Mouse (Mus musculus) olfactory bulb, adult 2 months (tissue): Measurements from ENCODE around the gene Lrrc8e.

ENCODE experiments used
- CTCF ChIP-seq: fragments of 200-500 bp; IDR thresholded peaks from 2 replicates; pipeline ENCODE4 v1.5.1; 2012; ENCODE audit warnings: low read depth, mild to moderate bottlenecking, low read length, moderate library complexity; ENCODE audit not compliant: insufficient read depth
- POLR2A ChIP-seq: fragments of 200-500 bp; IDR thresholded peaks from 2 replicates; pipeline ENCODE4 v1.6.1; 2012; ENCODE audit warnings: mild to moderate bottlenecking, low read depth, low read length, moderate library complexity; ENCODE audit not compliant: insufficient read depth

DNA sequence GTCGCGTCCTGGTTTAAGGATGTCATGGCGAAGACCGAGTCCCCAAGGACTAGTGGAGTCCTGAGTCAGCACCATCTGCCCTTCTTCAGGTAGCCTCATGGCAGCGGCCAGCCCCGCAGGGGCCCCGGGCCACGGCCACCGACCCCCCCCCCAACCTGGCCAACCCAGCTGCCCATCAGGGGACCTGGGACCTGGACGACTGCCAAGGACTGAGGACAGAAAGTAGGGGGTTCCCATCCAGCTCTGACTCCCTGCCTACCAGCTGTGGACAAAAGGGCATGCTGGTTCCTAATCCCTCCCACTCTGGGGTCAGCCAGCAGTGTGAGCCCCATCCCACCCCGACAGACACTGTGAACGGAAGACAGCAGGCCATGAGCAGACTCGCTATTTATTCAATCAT, 19.1 kb downstream of the Lrrc8e start:
- TF ChIP-seq CTCF (no peak), POLR2A (no peak)
